8 mouse cellular contexts compared by ENCODE assay signal in the genomic region with DNA sequence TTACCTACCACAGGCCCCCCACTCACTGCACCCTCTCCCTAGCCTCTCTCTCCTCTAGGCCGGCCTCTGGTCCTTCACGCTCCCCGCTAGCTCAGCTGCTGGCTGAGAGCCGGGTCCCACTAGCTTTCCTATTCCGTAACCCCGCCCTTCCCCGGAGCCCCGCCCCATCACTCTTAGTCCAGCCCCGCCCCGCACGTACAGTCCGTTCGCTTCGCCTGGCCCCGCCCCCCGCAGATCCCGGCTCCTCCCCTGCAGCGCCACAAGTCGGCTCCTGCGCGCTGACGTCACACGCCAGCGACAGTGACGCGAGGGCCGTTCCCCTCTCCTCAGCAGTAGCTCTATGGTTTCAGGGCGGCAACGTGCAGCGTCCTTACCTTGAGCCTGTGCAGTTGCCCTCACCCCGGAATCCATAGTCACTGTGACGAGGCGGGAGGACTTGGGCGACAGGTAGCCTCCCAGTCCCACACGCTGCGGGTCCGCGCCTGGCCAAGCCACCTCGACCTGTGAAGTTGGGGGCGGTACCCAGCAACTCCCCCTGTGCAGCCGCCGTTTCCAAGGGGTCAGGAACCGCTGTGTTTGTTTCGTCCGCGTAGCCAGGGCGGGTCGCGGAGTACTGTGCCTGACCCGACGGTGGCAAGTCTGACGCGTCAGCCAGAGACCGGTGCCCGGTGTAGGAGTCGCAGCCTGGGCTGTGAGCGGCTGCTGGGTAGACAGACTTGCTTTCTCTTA. TPM values are rescaled to one million over a fixed set of nuclear protein-coding genes. Genes with fewer than 3 reads are reported as not detected.
DNase-seq lines count a peak whose midpoint lies in the region; ATAC-seq lines count a peak whose summit lies in the region.

A gene (plus strand): TSS at position 286 of the 729 bp plus-strand sequence.

- intact Hi-C loops in heart, postnatal 14 days (cut with DNase I) = loop anchor here (5.0 kb wide), 1 partner anchor 101 kb away; a partner anchor contains a TSS

- peak within 1 kb of the TSS; percentile 87 for H3K4me3 ChIP-seq in forebrain, embryonic 14.5 days (ENCODE audit: low read depth, low read length)
- H3K4me3 ChIP-seq in neural tube, embryonic 15.5 days (replicated peaks) = peak within 1 kb of the TSS; percentile 89

- H3K27ac ChIP-seq in forebrain, embryonic 14.5 days (ENCODE audit: low read depth, low read length) = peak within 1 kb of the TSS; percentile 84
- H3K27ac ChIP-seq in neural tube, embryonic 15.5 days (replicated peaks) = peak within 1 kb of the TSS; percentile 94

- peak within 1 kb of the TSS; percentile 62 for H3K4me2 ChIP-seq in forebrain, embryonic 14.5 days (ENCODE audit: low read length)
- peak within 1 kb of the TSS; percentile 77 for H3K4me2 ChIP-seq in neural tube, embryonic 15.5 days

- H3K9ac ChIP-seq in forebrain, embryonic 14.5 days (ENCODE audit: low read length) = peak within 1 kb of the TSS; percentile 79
- peak within 1 kb of the TSS; percentile 73 for H3K9ac ChIP-seq in neural tube, embryonic 15.5 days (replicated peaks)

- H3K9me3 ChIP-seq in forebrain, embryonic 14.5 days (replicated peaks; ENCODE audit: control insufficient read depth, low read length) = no peaks in the 10 kb centered on the region
- no peaks in the 10 kb centered on the region for H3K9me3 ChIP-seq in neural tube, embryonic 15.5 days (replicated peaks)

- peaks cover 5% of the 10 kb centered on the region; the same call in 1 of the 2 replicates for H3K4me1 ChIP-seq in forebrain, embryonic 14.5 days (ENCODE audit: control insufficient read depth, insufficient read depth, low read length)
- H3K4me1 ChIP-seq in neural tube, embryonic 15.5 days = peaks cover 9% of the 10 kb centered on the region

- no peaks in the 10 kb centered on the region for H3K36me3 ChIP-seq in forebrain, embryonic 14.5 days (ENCODE audit: control insufficient read depth, insufficient read depth, low read length)
- no peaks in the 10 kb centered on the region for H3K36me3 ChIP-seq in neural tube, embryonic 15.5 days

- no peaks in the 10 kb centered on the region for H3K27me3 ChIP-seq in forebrain, embryonic 14.5 days (replicated peaks; ENCODE audit: control insufficient read depth, insufficient read depth, low read length)
- H3K27me3 ChIP-seq in neural tube, embryonic 15.5 days (replicated peaks) = no peaks in the 10 kb centered on the region

- under 1% methylated on average over 56 of the region's 57 CpGs for WGBS in forebrain, embryonic 14.5 days
- under 1% methylated on average over 57 of the region's 57 CpGs for WGBS in neural tube, embryonic 15.5 days

- ATAC-seq in forebrain, embryonic 14.5 days = peak; percentile 96
- ATAC-seq in neural tube, embryonic 15.5 days (ENCODE audit: low FRiP score) = peak; percentile 97

- peak; percentile 99 for DNase-seq in ES-CJ7 (ENCODE audit: low read depth, low spot score)
- peak; percentile 97 for DNase-seq in cerebellum, adult 11 months
- peak; percentile 98 for DNase-seq in forebrain, embryonic 14.5 days (ENCODE audit: low spot score)
- peak; percentile 97 to 98 for DNase-seq in heart, postnatal 14 days
- peak; percentile 98 for DNase-seq in layer of hippocampus, adult 11-12 months (ENCODE audit: low spot score)
- DNase-seq in lung, adult 18-20 months = peak; percentile 96 to 98
- DNase-seq in testis, postnatal 14 days (ENCODE audit: low spot score) = peak; percentile 98

RNA-seq across cellular contexts. Expression of the gene that starts here (rescaled TPM):
- 19.9 and 25.2 TPM in 2 replicates for polyA plus RNA-seq in forebrain, embryonic 14.5 days (2014; fragmentation: Nextera tagmentation; extraction: Ambion mirVana)
- 1 to 10 TPM; 7.8 to 7.9 TPM for total RNA-seq in heart, postnatal 14 days (2021)
- polyA plus RNA-seq in neural tube, embryonic 15.5 days (2015; fragmentation: Nextera tagmentation; extraction: Ambion mirVana) = 27.8 and 29.3 TPM in 2 replicates

Comparison
In these comparisons a context has a peak if more than half of its experiments do, and no peak if none do; other contexts are left out.
1. Peak in every context shown above with its lines: DNase-seq, ATAC-seq, H3K4me3 ChIP-seq and H3K27ac ChIP-seq.